Mouse (Mus musculus) embryo, embryonic 10 days (tissue): Measurements from ENCODE around the gene Fbxw2.
A peak's percentile ranks its signal among the peaks of the same experiment; 100 is the strongest.
"Not testable (repeated sequence)": the region's sequence is repeated elsewhere in the genome, so short reads cannot be mapped to it uniquely, and the experiment has no call there.

Experiments
- DNase-seq: peaks from one replicate; pipeline ENCODE4 v3.0.0-alpha.2; 2015; ENCODE audit warnings: low spot score

Gene Fbxw2

GRCm38 (mm10) chr2:34772252-34773235, 53.6 kb downstream of the Fbxw2 start:
- peak; percentile 56 for DNase-seq

- DNase-seq = peak; percentile 100
These were observed 54.5 kb downstream of the Fbxw2 start, which contains the start of gene Hspa5 for GRCm38 (mm10) chr2:34771368-34772226. Hspa5 (plus strand) TSS chr2:34771970.

- no peak for DNase-seq
These were observed 55.2 kb downstream of the Fbxw2 start for GRCm38 (mm10) chr2:34770951-34771350.

GRCm38 (mm10) chr2:34770049-34770448, 56.1 kb downstream of the Fbxw2 start:
- DNase-seq = no peak

GRCm38 (mm10) chr2:34764801-34765200, 61.3 kb downstream of the Fbxw2 start:
- no peak for DNase-seq

- DNase-seq = no peak
These were observed 63.2 kb downstream of the Fbxw2 start for GRCm38 (mm10) chr2:34762872-34763271.

- DNase-seq = no peak
These were observed 63.9 kb downstream of the Fbxw2 start for GRCm38 (mm10) chr2:34762174-34762573.

- not testable (repeated sequence) for DNase-seq
These were observed 64.8 kb downstream of the Fbxw2 start for GRCm38 (mm10) chr2:34761272-34761671.

GRCm38 (mm10) chr2:34757341-34757740, 68.8 kb downstream of the Fbxw2 start:
- no peak for DNase-seq

GRCm38 (mm10) chr2:34754551-34755358, 71.4 kb downstream of the Fbxw2 start, which contains the start of gene Gapvd1:
Gapvd1 (minus strand) TSS chr2:34755232.
- peak; percentile 73 for DNase-seq
